Mouse (Mus musculus) testis, adult 2 months (tissue): Measurements from ENCODE around the gene Ccr9. TPM values are rescaled to one million over a fixed set of nuclear protein-coding genes. Genes with fewer than 3 reads are reported as not detected.

Experiments
- H3K27ac ChIP-seq: fragments of 200-500 bp; 2 replicates; pipeline ENCODE4 v1.5.1; 2012; ENCODE audit warnings: low read depth, low read length; ENCODE audit not compliant: control insufficient read depth, insufficient read depth
- H3K27me3 ChIP-seq: fragments of 200-500 bp; 2 replicates; pipeline ENCODE4 v1.6.1; 2012; ENCODE audit warnings: mild to moderate bottlenecking, low read length, moderate library complexity; ENCODE audit not compliant: control insufficient read depth, insufficient read depth
- H3K36me3 ChIP-seq: fragments of 200-500 bp; 2 replicates; pipeline ENCODE4 v1.6.1; 2012; ENCODE audit warnings: mild to moderate bottlenecking, low read length; ENCODE audit not compliant: control insufficient read depth, insufficient read depth
- H3K4me1 ChIP-seq: fragments of 200-500 bp; 2 replicates; pipeline ENCODE4 v1.6.1; 2012; ENCODE audit warnings: low read length; ENCODE audit not compliant: control insufficient read depth, insufficient read depth
- H3K4me3 ChIP-seq: fragments of 200-500 bp; 2 replicates; pipeline ENCODE4 v1.5.1; 2012; ENCODE audit warnings: low read depth, mild to moderate bottlenecking, low read length, moderate library complexity, mixed read lengths; ENCODE audit not compliant: control insufficient read depth
- CTCF ChIP-seq: fragments of 200-500 bp; IDR thresholded peaks from 2 replicates; pipeline ENCODE4 v1.5.1; 2012; ENCODE audit warnings: low read depth, mild to moderate bottlenecking, inconsistent platforms, low read length, moderate library complexity; ENCODE audit not compliant: control insufficient read depth, insufficient read depth, insufficient replicate concordance
- POLR2A ChIP-seq: fragments of 200-500 bp; IDR thresholded peaks from 2 replicates; pipeline ENCODE4 v1.6.1; 2012; ENCODE audit warnings: low read depth, mild to moderate bottlenecking, inconsistent platforms, low read length, moderate library complexity; ENCODE audit not compliant: control insufficient read depth
- polyA plus RNA-seq: library from polyadenylated mRNA; depleted of rRNA; stranded (reverse); fragments of >200 nt; gene quantifications from 2 replicates; pipeline ENCODE4 v1.2.3, GENCODE M21; 2012; rRNA removed

Ccr9 gene
- 0.04 TPM in 1 of 2 replicates, not detected in the other for polyA plus RNA-seq

GRCm38 (mm10) chr9:123678327-123679105, at the start of gene Ccr9, which contains the start of gene Slc6a20a:
Ccr9 (plus strand) TSS chr9:123678439.
Slc6a20a (minus strand) TSS chr9:123678885.
- Histone ChIP-seq H3K4me1 (peaks cover 15% of the 10 kb centered on the region), H3K4me3 (peak within 1 kb of the TSS; percentile 81), H3K36me3 (no peaks in the 10 kb centered on the region), H3K27ac (no peak within 1 kb of the TSS), H3K27me3 (no peaks in the 10 kb centered on the region)
- TF ChIP-seq CTCF, result no peak
- TF ChIP-seq POLR2A, result no peak

DNA sequence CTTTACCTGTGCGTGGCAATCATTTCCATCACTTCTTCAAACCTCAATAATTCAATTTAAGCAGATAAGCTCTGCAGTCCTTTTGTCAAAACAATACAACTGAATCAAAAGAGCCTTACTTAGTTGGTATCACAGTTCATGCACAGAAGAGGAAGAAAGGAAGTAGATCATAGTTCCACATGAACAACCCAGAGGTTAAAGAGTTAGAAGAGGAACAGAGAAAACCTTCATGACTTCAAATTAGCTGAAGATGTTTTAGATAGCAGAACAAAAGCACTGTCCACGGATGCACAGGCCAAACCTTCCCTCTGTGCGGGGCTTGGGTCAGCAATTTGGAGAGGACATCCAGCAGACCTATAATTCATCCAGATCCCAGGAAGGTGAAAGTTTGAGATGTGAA, 46.6 kb upstream of the Ccr9 start:
- TF ChIP-seq CTCF, result no peak
- TF ChIP-seq POLR2A, result no peak
- Histone ChIP-seq H3K36me3 (no peaks in the 10 kb centered on the region), H3K4me1 (peaks cover under 1% of the 10 kb centered on the region), H3K27ac (no peak overlapping the region), H3K4me3 (no peak overlapping the region), H3K27me3 (no peaks in the 10 kb centered on the region)

DNA sequence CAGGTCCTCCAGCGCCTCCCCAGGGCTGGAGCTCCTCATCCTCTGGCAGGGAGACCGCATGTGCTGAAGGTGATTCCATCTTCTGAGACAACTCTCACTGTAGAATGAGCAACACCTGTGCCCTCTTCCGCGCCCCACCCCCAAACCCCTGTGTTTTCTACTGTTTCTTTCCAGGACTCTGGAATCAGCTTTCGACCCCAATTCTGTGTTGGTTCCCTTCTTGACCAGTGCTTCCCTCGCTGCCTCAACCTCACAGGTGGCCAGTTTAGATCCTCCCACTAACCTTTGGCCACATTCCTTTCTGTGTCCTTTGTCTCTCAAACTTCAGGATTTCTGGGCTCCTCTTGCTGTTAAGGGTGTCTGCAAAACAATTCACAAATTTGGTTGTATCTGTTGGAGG, 46.0 kb upstream of the Ccr9 start, which contains the start of gene Slc6a20b:
Slc6a20b (minus strand) TSS at position 285 of the 400 bp plus-strand sequence.
- TF ChIP-seq POLR2A (no peak), CTCF (no peak)

DNA sequence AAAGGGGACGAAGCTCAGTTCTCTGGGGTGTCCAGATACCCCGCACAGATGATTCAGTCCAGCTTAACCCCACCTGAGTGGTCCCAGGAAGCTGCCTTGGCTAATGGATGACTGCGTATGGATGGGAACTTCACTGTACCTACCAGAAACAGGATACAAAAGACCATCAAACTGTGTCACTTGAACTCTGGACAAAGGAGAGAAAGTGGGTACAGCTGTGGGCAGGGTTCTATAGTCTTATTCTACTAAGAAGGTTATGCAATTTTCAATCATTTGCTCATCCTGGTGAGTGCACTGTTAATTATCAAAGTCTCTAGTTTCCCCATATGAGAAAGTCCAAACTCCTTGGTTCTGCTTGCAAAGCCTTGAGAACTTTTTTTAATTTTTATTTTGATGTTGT, 45.2 kb upstream of the Ccr9 start:
- TF ChIP-seq CTCF (no peak), POLR2A (no peak)

More for the DNA sequence above, 46.0 kb upstream of the Ccr9 start, which contains the start of gene Slc6a20b:
- H3K36me3 ChIP-seq, result no peaks in the 10 kb centered on the region
- H3K27me3 ChIP-seq, result no peaks in the 10 kb centered on the region
- no peak within 1 kb of the TSS for H3K27ac ChIP-seq
- H3K4me1 ChIP-seq, result peaks cover 4% of the 10 kb centered on the region
- no peak within 1 kb of the TSS for H3K4me3 ChIP-seq

GRCm38 (mm10) chr9:123636771-123637170, 41.5 kb upstream of the Ccr9 start:
- Histone ChIP-seq H3K4me1 (peaks cover 6% of the 10 kb centered on the region), H3K36me3 (no peaks in the 10 kb centered on the region), H3K27ac (no peak overlapping the region; the same call in 1 of the 2 replicates), H3K27me3 (no peaks in the 10 kb centered on the region), H3K4me3 (no peak overlapping the region)
- no peak for TF ChIP-seq POLR2A

More for the DNA sequence above, 45.2 kb upstream of the Ccr9 start:
- Histone ChIP-seq H3K27me3 (no peaks in the 10 kb centered on the region), H3K4me3 (no peak overlapping the region), H3K4me1 (peaks cover 4% of the 10 kb centered on the region), H3K27ac (no peak overlapping the region), H3K36me3 (no peaks in the 10 kb centered on the region)

DNA sequence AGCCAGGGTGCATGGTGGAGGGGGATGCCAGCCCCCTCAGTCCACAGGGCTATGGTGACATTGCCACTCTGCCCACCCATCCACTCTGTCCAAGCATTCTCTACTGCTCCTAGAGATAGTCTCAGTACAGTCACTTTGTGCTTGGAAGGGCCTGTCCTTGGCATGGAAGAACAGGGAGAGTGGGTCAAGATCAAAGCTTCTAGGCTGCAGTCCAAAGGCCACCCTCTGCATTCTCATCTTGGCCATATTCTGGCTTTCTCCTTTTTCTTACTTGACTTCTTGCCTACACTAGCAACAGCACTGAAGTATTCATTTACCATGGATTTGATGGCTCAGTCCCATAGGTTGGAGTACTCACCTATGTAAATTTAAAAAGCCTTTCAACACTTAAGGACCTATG, 40.0 kb upstream of the Ccr9 start:
- H3K27me3 ChIP-seq, result no peaks in the 10 kb centered on the region
- TF ChIP-seq CTCF (no peak), POLR2A (no peak)

DNA sequence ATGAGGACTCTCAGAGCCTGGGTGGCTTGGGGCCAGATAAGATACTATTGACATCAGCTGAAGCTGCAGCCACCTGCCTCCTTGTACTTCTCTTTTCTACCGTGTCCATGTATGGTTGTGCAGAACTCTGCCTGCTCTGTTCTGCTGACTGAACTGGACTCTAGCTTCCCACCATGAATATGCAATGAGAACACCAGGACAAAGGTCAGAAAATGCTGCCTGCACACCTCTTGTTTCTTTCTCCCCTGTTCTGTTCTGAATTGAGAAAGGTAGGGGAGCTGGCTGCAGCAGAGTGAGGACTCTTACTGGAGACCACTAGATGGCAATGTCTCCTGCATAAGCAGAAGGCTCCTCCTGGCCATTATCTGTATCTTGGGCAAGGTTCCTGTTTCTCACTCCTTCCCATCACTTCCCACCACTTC, 39.6 kb upstream of the Ccr9 start:
- Histone ChIP-seq H3K27me3 (no peaks in the 10 kb centered on the region), H3K4me3 (no peak overlapping the region), H3K36me3 (no peaks in the 10 kb centered on the region), H3K27ac (no peak overlapping the region), H3K4me1 (peaks cover 6% of the 10 kb centered on the region)
- TF ChIP-seq POLR2A (no peak), CTCF (no peak)

More for the DNA sequence above, 40.0 kb upstream of the Ccr9 start:
- H3K4me1 ChIP-seq, result peaks cover 6% of the 10 kb centered on the region
- H3K4me3 ChIP-seq, result no peak overlapping the region
- H3K36me3 ChIP-seq, result no peaks in the 10 kb centered on the region
- no peak overlapping the region for H3K27ac ChIP-seq

DNA sequence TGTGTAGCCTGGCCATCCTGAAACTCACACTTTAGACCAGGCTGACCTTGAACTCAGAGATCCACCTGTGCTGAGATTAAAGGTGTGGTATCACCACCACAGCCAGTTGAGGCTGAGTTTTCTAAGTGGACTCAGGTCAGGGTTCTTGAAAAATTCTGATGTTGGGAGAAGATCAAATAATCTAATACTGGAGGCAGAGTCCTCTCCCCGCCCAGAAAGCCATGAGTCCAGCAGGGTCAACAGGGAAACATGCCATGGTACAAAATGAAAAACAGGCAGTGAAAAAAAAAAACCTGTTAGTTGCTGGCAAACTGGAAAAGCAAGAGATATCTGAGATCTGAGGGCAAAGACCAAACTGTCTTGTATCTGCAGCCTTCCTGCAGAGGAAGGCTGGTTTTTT, 38.1 kb upstream of the Ccr9 start:
- peaks cover 6% of the 10 kb centered on the region for H3K4me1 ChIP-seq
- H3K4me3 ChIP-seq, result no peak overlapping the region
- H3K27ac ChIP-seq, result no peak overlapping the region
- TF ChIP-seq CTCF (no peak), POLR2A (no peak)
- H3K27me3 ChIP-seq, result no peaks in the 10 kb centered on the region
- H3K36me3 ChIP-seq, result no peaks in the 10 kb centered on the region
